Mouse (Mus musculus) forebrain, embryonic 11.5 days (tissue): Measurements from ENCODE around the gene Bnipl. TPM values are rescaled to one million over a fixed set of nuclear protein-coding genes. Genes with fewer than 3 reads are reported as not detected.
A peak's percentile ranks its signal among the peaks of the same experiment; 100 is the strongest.

Experiments used
- ATAC-seq: fragments of 200-750 bp; cut with Nextera tagmentation; replicated peaks from 2 replicates; pipeline ENCODE4 v1.8.0; 2017; ENCODE audit warnings: moderate TSS enrichment; ENCODE audit not compliant: low FRiP score
- DNase-seq: peaks from one replicate; pipeline ENCODE4 v3.0.0-alpha.2; 2017; ENCODE audit warnings: low spot score
- H3K27ac ChIP-seq: fragments of 300-500 bp; sonication (generic); 2 replicates; pipeline ENCODE4 v1.5.1; 2014; ENCODE audit warnings: low read depth, low read length
- H3K27me3 ChIP-seq: fragments of 300-500 bp; sonication (generic); 2 replicates; pipeline ENCODE4 v1.6.1; 2014; ENCODE audit warnings: mild to moderate bottlenecking, low read length, mixed read lengths; ENCODE audit not compliant: control insufficient read depth, insufficient read depth
- H3K36me3 ChIP-seq: fragments of 300-500 bp; sonication (generic); 2 replicates; pipeline ENCODE4 v1.6.1; 2014; ENCODE audit warnings: mild to moderate bottlenecking, low read length, moderate library complexity, mixed read lengths; ENCODE audit not compliant: control insufficient read depth, insufficient read depth
- H3K4me1 ChIP-seq: fragments of 300-500 bp; sonication (generic); replicated peaks from 2 replicates; pipeline ENCODE4 v1.6.1; 2014; ENCODE audit warnings: low read length, mixed read lengths; ENCODE audit not compliant: control insufficient read depth, insufficient read depth
- H3K4me2 ChIP-seq: fragments of 300-500 bp; sonication (generic); 2 replicates; pipeline ENCODE4 v1.6.1; 2014; ENCODE audit warnings: low read depth, mild to moderate bottlenecking, low read length, moderate library complexity, mixed read lengths; ENCODE audit not compliant: severe bottlenecking
- H3K4me3 ChIP-seq: fragments of 300-500 bp; sonication (generic); 2 replicates; pipeline ENCODE4 v1.5.1; 2014; ENCODE audit warnings: low read depth, low read length
- H3K9ac ChIP-seq: fragments of 300-500 bp; sonication (generic); 2 replicates; pipeline ENCODE4 v1.6.1; 2014; ENCODE audit warnings: low read length
- H3K9me3 ChIP-seq: fragments of 300-500 bp; sonication (generic); 2 replicates; pipeline ENCODE4 v1.6.1; 2016; ENCODE audit warnings: low read length, mixed read lengths; ENCODE audit not compliant: control insufficient read depth
- WGBS: fragments of 180-500 bp; shearing (Covaris S2); extraction: QIAGEN DNeasy Blood & Tissue Kit; methylation state at CpG from one replicate; pipeline ENCODE4 v1.1.7; 2014; 5-methylcytosine and 5-hydroxymethylcytosine counted together
- polyA plus RNA-seq: library from polyadenylated mRNA; unstranded; fragments of >200 nt; fragmentation: Nextera tagmentation; extraction: Ambion mirVana; gene quantifications from 2 replicates; pipeline ENCODE4 v1.2.1, GENCODE M21; 2014

Gene Bnipl
- polyA plus RNA-seq, 1 experiment from 2014 or later: 0.72 TPM

- H3K4me1 ChIP-seq: no peaks in the 10 kb centered on the region
- H3K4me2 ChIP-seq: no peak overlapping the region
- WGBS: 91% methylated on average over 4 of the region's 4 CpGs
- no peak overlapping the region for H3K27ac ChIP-seq
- no peak for ATAC-seq
- no peaks in the 10 kb centered on the region for H3K36me3 ChIP-seq
- no peaks in the 10 kb centered on the region for H3K27me3 ChIP-seq
- H3K4me3 ChIP-seq: no peak overlapping the region
- H3K9ac ChIP-seq: no peak overlapping the region
- no peaks in the 10 kb centered on the region for H3K9me3 ChIP-seq
- no peak for DNase-seq
Observed at GRCm38 (mm10) chr3:95274453-95274852, 23.5 kb upstream of the Bnipl start.

GRCm38 (mm10) chr3:95273471-95273870, 22.5 kb upstream of the Bnipl start:
- Histone ChIP-seq H3K9me3 (no peaks in the 10 kb centered on the region), H3K9ac (no peak overlapping the region), H3K4me3 (no peak overlapping the region), H3K4me1 (no peaks in the 10 kb centered on the region), H3K36me3 (no peaks in the 10 kb centered on the region), H3K4me2 (no peak overlapping the region), H3K27me3 (no peaks in the 10 kb centered on the region), H3K27ac (no peak overlapping the region)
- no peak for ATAC-seq
- 93% methylated on average over 5 of the region's 5 CpGs for WGBS
- DNase-seq: no peak

- Histone ChIP-seq H3K27ac (no peak overlapping the region), H3K9ac (no peak overlapping the region), H3K27me3 (no peaks in the 10 kb centered on the region), H3K4me1 (no peaks in the 10 kb centered on the region), H3K36me3 (no peaks in the 10 kb centered on the region), H3K4me3 (no peak overlapping the region), H3K9me3 (no peaks in the 10 kb centered on the region), H3K4me2 (no peak overlapping the region)
- WGBS: 88% methylated on average over 12 of the region's 12 CpGs
- no peak for ATAC-seq
- DNase-seq: no peak
Observed at GRCm38 (mm10) chr3:95270766-95271364, 19.9 kb upstream of the Bnipl start.

GRCm38 (mm10) chr3:95269789-95270188, 18.8 kb upstream of the Bnipl start:
- Histone ChIP-seq H3K4me3 (no peak overlapping the region), H3K4me1 (no peaks in the 10 kb centered on the region), H3K9me3 (no peaks in the 10 kb centered on the region), H3K36me3 (no peaks in the 10 kb centered on the region), H3K9ac (no peak overlapping the region), H3K27me3 (no peaks in the 10 kb centered on the region), H3K27ac (no peak overlapping the region), H3K4me2 (no peak overlapping the region)
- WGBS: 92% methylated on average over 5 of the region's 5 CpGs
- ATAC-seq (no peak), DNase-seq (no peak)

GRCm38 (mm10) chr3:95267855-95268254, 16.9 kb upstream of the Bnipl start:
- H3K9ac ChIP-seq: no peak overlapping the region
- no peaks in the 10 kb centered on the region for H3K27me3 ChIP-seq
- H3K4me2 ChIP-seq: no peak overlapping the region
- ATAC-seq (no peak), DNase-seq (no peak)
- no peak overlapping the region for H3K27ac ChIP-seq
- H3K4me3 ChIP-seq: no peak overlapping the region
- H3K36me3 ChIP-seq: no peaks in the 10 kb centered on the region
- H3K4me1 ChIP-seq: no peaks in the 10 kb centered on the region
- no peaks in the 10 kb centered on the region for H3K9me3 ChIP-seq

- Histone ChIP-seq H3K27ac (no peak overlapping the region), H3K4me2 (no peak overlapping the region), H3K27me3 (no peaks in the 10 kb centered on the region), H3K4me3 (no peak overlapping the region), H3K9me3 (no peaks in the 10 kb centered on the region), H3K4me1 (no peaks in the 10 kb centered on the region), H3K9ac (no peak overlapping the region), H3K36me3 (no peaks in the 10 kb centered on the region)
- 94% methylated on average over 3 of the region's 3 CpGs for WGBS
- DNase-seq: no peak
- ATAC-seq: no peak
Observed at GRCm38 (mm10) chr3:95266052-95266451, 15.1 kb upstream of the Bnipl start.

- Histone ChIP-seq H3K27me3 (no peaks in the 10 kb centered on the region), H3K4me2 (no peak overlapping the region), H3K4me3 (no peak overlapping the region), H3K4me1 (no peaks in the 10 kb centered on the region), H3K27ac (no peak overlapping the region), H3K9ac (no peak overlapping the region), H3K36me3 (no peaks in the 10 kb centered on the region), H3K9me3 (no peaks in the 10 kb centered on the region)
- ATAC-seq: no peak
- DNase-seq: no peak
- 81% methylated on average over 1 of the region's 1 CpGs for WGBS
Observed at GRCm38 (mm10) chr3:95264724-95265123, 13.7 kb upstream of the Bnipl start.

GRCm38 (mm10) chr3:95263089-95263739, 12.2 kb upstream of the Bnipl start:
- Histone ChIP-seq H3K4me3 (no peak overlapping the region), H3K9me3 (no peaks in the 10 kb centered on the region), H3K36me3 (peaks cover 2% of the 10 kb centered on the region; the same call in 1 of the 2 replicates), H3K4me2 (no peak overlapping the region), H3K4me1 (no peaks in the 10 kb centered on the region), H3K27me3 (no peaks in the 10 kb centered on the region), H3K27ac (no peak overlapping the region), H3K9ac (no peak overlapping the region)
- WGBS: 53% methylated on average over 11 of the region's 11 CpGs
- DNase-seq (peak; percentile 77), ATAC-seq (0 out of 2 replicates have a peak, but pooled peaks have one; percentile 27)

- 93% methylated on average over 4 of the region's 4 CpGs for WGBS
- no peak for DNase-seq
- Histone ChIP-seq H3K9ac (no peak overlapping the region), H3K27me3 (no peaks in the 10 kb centered on the region), H3K4me2 (no peak overlapping the region), H3K27ac (no peak overlapping the region), H3K4me1 (no peaks in the 10 kb centered on the region), H3K36me3 (peaks cover 2% of the 10 kb centered on the region; the same call in 1 of the 2 replicates), H3K4me3 (no peak overlapping the region), H3K9me3 (no peaks in the 10 kb centered on the region)
- ATAC-seq: no peak
Observed at GRCm38 (mm10) chr3:95261975-95262374, 11.0 kb upstream of the Bnipl start.
